Mouse (Mus musculus): ENCODE measurements at regions not wholly inside any gene's neighbourhood (a gene's known extent, or its start where the extent isn't known, plus 50 kb on each side); places are given as distances from the start of the nearest gene placed in this dataset.

DNA sequence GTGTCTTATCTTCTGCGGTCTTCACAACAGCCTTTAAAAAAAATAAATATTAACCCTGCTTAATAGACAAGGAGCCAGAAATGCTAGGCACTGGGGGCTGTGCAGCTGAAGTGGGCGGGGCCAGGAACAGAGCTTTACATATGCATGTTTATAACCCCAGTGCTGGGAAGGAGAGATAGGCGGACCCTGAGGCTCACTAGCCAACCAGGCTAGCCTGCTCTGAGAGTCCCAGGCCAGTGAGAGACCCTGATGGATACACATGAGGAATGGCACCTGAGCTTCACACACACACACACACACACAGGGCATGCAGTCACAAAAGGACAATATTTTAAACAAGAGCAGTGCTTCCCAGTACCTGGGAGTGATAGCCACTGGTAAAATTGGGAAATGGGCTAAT, 54.1 kb upstream of the Plet1 start:
- H3K36me3 ChIP-seq (replicated peaks in 1 of 2; ENCODE audit: control insufficient read depth in 1 of 2, insufficient read depth in 1 of 2, low read length in 1 of 2): no peaks in the 10 kb centered on the region
- no peak for TF ChIP-seq MYC (IDR thresholded peaks at IDR 0.05; ENCODE audit: low read depth, low read length)
- no peak for TF ChIP-seq USF2 (conservative IDR thresholded peaks at IDR 0.05; ENCODE audit: low read depth, low read length)
- TF ChIP-seq HCFC1 (IDR thresholded peaks at IDR 0.05; ENCODE audit: low read depth, low read length): no peak
- no peak for TF ChIP-seq RCOR1 (conservative IDR thresholded peaks at IDR 0.05; ENCODE audit: low read depth, low read length)
- TF ChIP-seq GABPA (IDR thresholded peaks at IDR 0.05; ENCODE audit: insufficient replicate concordance, low read depth, low read length): no peak
- TF ChIP-seq MAFK (IDR thresholded peaks at IDR 0.05; ENCODE audit: insufficient replicate concordance, low read length): no peak
- TF ChIP-seq ZKSCAN1 (IDR thresholded peaks at IDR 0.05; ENCODE audit: borderline replicate concordance, low read depth, low read length): no peak
- TF ChIP-seq MAZ (IDR thresholded peaks at IDR 0.05; ENCODE audit: low read depth, low read length): no peak
- no peak for TF ChIP-seq E2F4 (IDR thresholded peaks at IDR 0.05; ENCODE audit: insufficient replicate concordance, low read depth, low read length)
- no peak for TF ChIP-seq POLR2AphosphoS2 (IDR thresholded peaks at IDR 0.05; ENCODE audit: low read depth, low read length)
- H3K4me3 ChIP-seq (replicated peaks in 1 of 3; ENCODE audit: low read depth in 2 of 3, low read length in 2 of 3, poor library complexity in 1 of 3): no peak overlapping the region
- peaks cover 2 to 23% of the 10 kb centered on the region in 2 experiments; a peak in 2 of 4 replicates for H3K4me1 ChIP-seq (ENCODE audit: control insufficient read depth in 1 of 2, insufficient read depth in 2 of 2)
- no peak for DNase-seq (ENCODE audit: extremely low read depth)
- H3K9me3 ChIP-seq (replicated peaks; ENCODE audit: low read length): no peaks in the 10 kb centered on the region
- in situ Hi-C loops (cut with MboI; ENCODE audit: low pct_ligation_motif_present, low pct_unique_long_range_greater_than_20kb, low sequenced_read_pairs): no loop called here
- no peak overlapping the region for H3K4me2 ChIP-seq (ENCODE audit: insufficient read depth, low read depth, poor library complexity, severe bottlenecking)
- H3K79me2 ChIP-seq (replicated peaks; ENCODE audit: control insufficient read depth, extremely low read depth, insufficient read depth, poor library complexity, severe bottlenecking): no peaks in the 10 kb centered on the region
- H3K27me3 ChIP-seq (replicated peaks): no peaks in the 10 kb centered on the region
- H3K9ac ChIP-seq (ENCODE audit: insufficient read depth, low read depth): no peak overlapping the region
- H3K27ac ChIP-seq (ENCODE audit: insufficient read depth, low read depth): no peak overlapping the region
- dilution Hi-C loops (cut with MboI; ENCODE audit: extremely low pct_ligation_motif_present, extremely low pct_unique_long_range_greater_than_20kb, low sequenced_read_pairs): no loop called here

DNA sequence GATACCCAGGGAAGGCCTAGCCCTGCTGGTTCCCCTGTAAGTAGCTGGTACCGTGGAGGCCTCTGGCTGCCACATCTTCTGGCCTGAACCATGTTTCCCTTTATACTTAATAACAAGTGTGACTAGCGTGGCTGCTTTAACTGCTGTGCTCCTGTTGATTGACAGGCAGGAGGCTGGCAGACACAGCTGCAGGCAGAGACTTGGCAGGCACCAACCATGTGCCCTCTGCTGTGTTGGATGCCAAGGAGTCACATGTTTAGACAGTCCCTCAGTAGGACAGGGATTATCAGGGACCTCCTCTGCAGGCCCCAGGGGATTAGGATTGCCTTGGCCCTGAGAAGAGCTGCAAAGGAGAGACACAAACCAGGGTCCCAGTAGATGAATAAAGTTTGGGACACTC, 53.6 kb upstream of the Plet1 start:
- H3K36me3 ChIP-seq (replicated peaks in 1 of 2; ENCODE audit: control insufficient read depth in 1 of 2, insufficient read depth in 1 of 2, low read length in 1 of 2): no peaks in the 10 kb centered on the region
- in situ Hi-C loops (cut with MboI; ENCODE audit: low pct_ligation_motif_present, low pct_unique_long_range_greater_than_20kb, low sequenced_read_pairs): no loop called here
- no peak for TF ChIP-seq KAT2A (IDR thresholded peaks at IDR 0.05; ENCODE audit: insufficient replicate concordance, low read length)
- no peak for TF ChIP-seq EP300 (IDR thresholded peaks at IDR 0.05; ENCODE audit: low read length)
- no peak for TF ChIP-seq ZKSCAN1 (IDR thresholded peaks at IDR 0.05; ENCODE audit: borderline replicate concordance, low read depth, low read length)
- TF ChIP-seq SMC3 (IDR thresholded peaks at IDR 0.05; ENCODE audit: low read depth, low read length): no peak
- no peak for TF ChIP-seq CTCF (conservative IDR thresholded peaks at IDR 0.05 in 1 of 2, IDR thresholded peaks at IDR 0.05 in 1 of 2; ENCODE audit: low read depth in 2 of 2, low read length in 2 of 2)
- TF ChIP-seq USF1 (IDR thresholded peaks at IDR 0.05; ENCODE audit: low read depth, low read length): no peak
- no peak for TF ChIP-seq BHLHE40 (IDR thresholded peaks at IDR 0.05; ENCODE audit: low read depth, low read length)
- no peak for TF ChIP-seq RAD21 (IDR thresholded peaks at IDR 0.05; ENCODE audit: low read depth, low read length)
- no peak for TF ChIP-seq NRF1 (IDR thresholded peaks at IDR 0.05; ENCODE audit: low read depth, low read length)
- TF ChIP-seq MAFK (IDR thresholded peaks at IDR 0.05; ENCODE audit: insufficient replicate concordance, low read length): no peak
- no peak for TF ChIP-seq JUND (conservative IDR thresholded peaks at IDR 0.05; ENCODE audit: low read depth, low read length)
- TF ChIP-seq CHD1 (IDR thresholded peaks at IDR 0.05; ENCODE audit: low read depth, low read length): no peak

More for the DNA sequence above, 53.6 kb upstream of the Plet1 start:
- Histone ChIP-seq H3K79me2 (replicated peaks; ENCODE audit: control insufficient read depth, extremely low read depth, insufficient read depth, poor library complexity, severe bottlenecking) (no peaks in the 10 kb centered on the region), H3K4me2 (ENCODE audit: insufficient read depth, low read depth, poor library complexity, severe bottlenecking) (no peak overlapping the region), H3K4me1 (ENCODE audit: control insufficient read depth in 1 of 2, insufficient read depth in 2 of 2) (peaks cover 2 to 23% of the 10 kb centered on the region in 2 experiments; a peak in 2 of 4 replicates), H3K9ac (ENCODE audit: insufficient read depth, low read depth) (no peak overlapping the region), H3K27ac (ENCODE audit: insufficient read depth, low read depth) (no peak overlapping the region), H3K9me3 (replicated peaks; ENCODE audit: low read length) (no peaks in the 10 kb centered on the region), H3K27me3 (replicated peaks) (no peaks in the 10 kb centered on the region), H3K4me3 (replicated peaks in 1 of 3; ENCODE audit: low read depth in 2 of 3, low read length in 2 of 3, poor library complexity in 1 of 3) (no peak overlapping the region)
- no peak for DNase-seq (ENCODE audit: extremely low read depth)
- dilution Hi-C loops (cut with MboI; ENCODE audit: extremely low pct_ligation_motif_present, extremely low pct_unique_long_range_greater_than_20kb, low sequenced_read_pairs): no loop called here
